Mouse (Mus musculus) skeletal muscle tissue, adult 2 months (tissue): ENCODE measurements around the gene Aqp9.

Experiments
- DNase-seq: peaks from one replicate; pipeline ENCODE4 v3.0.0-alpha.2; 2012; ENCODE audit warnings: low read depth, low spot score

Gene Aqp9

GRCm38 (mm10) chr9:71067156-71067555 is 101.3 kb downstream of the Aqp9 start:
- DNase-seq, result no peak

GRCm38 (mm10) chr9:71066491-71066890 is 102.0 kb downstream of the Aqp9 start:
- DNase-seq, result peak; percentile 30

GRCm38 (mm10) chr9:71065343-71065875 is 103.1 kb downstream of the Aqp9 start:
- no peak for DNase-seq

GRCm38 (mm10) chr9:71064291-71064840 is 104.1 kb downstream of the Aqp9 start:
- DNase-seq, result no peak

- DNase-seq, result no peak
Observed at GRCm38 (mm10) chr9:71063551-71063950, 104.9 kb downstream of the Aqp9 start.

- no peak for DNase-seq
Observed at GRCm38 (mm10) chr9:71062976-71063375, 105.5 kb downstream of the Aqp9 start.

GRCm38 (mm10) chr9:71062301-71062700 is 106.2 kb downstream of the Aqp9 start:
- DNase-seq, result peak; percentile 34
